Mouse (Mus musculus): ENCODE results near the gene Ip6k3. TPM values are rescaled to one million over a fixed set of nuclear protein-coding genes. Genes with fewer than 3 reads are reported as not detected.

The Ip6k3 gene
- total and polyA plus RNA-seq, 2 experiments from 2014 or later, result 0.31 TPM; not detected in 1

GRCm38 (mm10) chr17:27128189-27128588 lies 39.4 kb downstream of the Ip6k3 start:
- 86% methylated on average over 5 of the region's 5 CpGs for WGBS
- no peak overlapping the region for H3K9ac ChIP-seq (replicated peaks; ENCODE audit: low read length)

GRCm38 (mm10) chr17:27126974-27127373 lies 40.6 kb downstream of the Ip6k3 start:
- no peak for DNase-seq (ENCODE audit: low spot score)
- no peaks in the 10 kb centered on the region for H3K9me3 ChIP-seq (ENCODE audit: low read length)
- H3K9ac ChIP-seq (replicated peaks; ENCODE audit: low read length), result 0 out of 2 replicates have a peak overlapping the region, but pooled peaks have one; percentile 24
- no peaks in the 10 kb centered on the region for H3K27me3 ChIP-seq (ENCODE audit: insufficient read depth, low read length)
- no peak overlapping the region for H3K4me3 ChIP-seq (ENCODE audit: low read length)
- WGBS, result 85% methylated on average over 10 of the region's 10 CpGs
- no peak overlapping the region for H3K4me2 ChIP-seq (ENCODE audit: low read depth, low read length)
- H3K27ac ChIP-seq, result peak overlapping the region; percentile 11; the same call in 1 of the 2 replicates
- H3K4me1 ChIP-seq (ENCODE audit: insufficient read depth, low read length), result peaks cover 13% of the 10 kb centered on the region; the same call in 1 of the 2 replicates
- ATAC-seq, result no peak
- peaks cover 8% of the 10 kb centered on the region; the same call in 1 of the 2 replicates for H3K36me3 ChIP-seq (ENCODE audit: insufficient read depth, low read length)
- no peak for TF ChIP-seq CTCF (IDR thresholded peaks at IDR 0.05; ENCODE audit: low read depth)

More at GRCm38 (mm10) chr17:27128189-27128588, 39.4 kb downstream of the Ip6k3 start:
- H3K4me3 ChIP-seq (ENCODE audit: low read length), result no peak overlapping the region
- H3K4me1 ChIP-seq (ENCODE audit: insufficient read depth, low read length), result peaks cover 20% of the 10 kb centered on the region
- H3K4me2 ChIP-seq (ENCODE audit: low read depth, low read length), result no peak overlapping the region
- no peaks in the 10 kb centered on the region for H3K27me3 ChIP-seq (ENCODE audit: insufficient read depth, low read length)
- no peak for DNase-seq (ENCODE audit: low spot score)
- ATAC-seq, result no peak
- H3K36me3 ChIP-seq (ENCODE audit: insufficient read depth, low read length), result peaks cover 4% of the 10 kb centered on the region; the same call in 1 of the 2 replicates
- no peak for TF ChIP-seq CTCF (IDR thresholded peaks at IDR 0.05; ENCODE audit: low read depth)
- no peaks in the 10 kb centered on the region for H3K9me3 ChIP-seq (ENCODE audit: low read length)
- no peak overlapping the region for H3K27ac ChIP-seq

- no peak overlapping the region for H3K27ac ChIP-seq
- no peak for ATAC-seq
- no peak overlapping the region for H3K9ac ChIP-seq (replicated peaks; ENCODE audit: low read length)
- no peak for DNase-seq (ENCODE audit: low spot score)
- no peak overlapping the region for H3K4me3 ChIP-seq (ENCODE audit: low read length)
- H3K36me3 ChIP-seq (ENCODE audit: insufficient read depth, low read length), result peaks cover 8% of the 10 kb centered on the region; the same call in 1 of the 2 replicates
- peaks cover 15% of the 10 kb centered on the region; the same call in 1 of the 2 replicates for H3K4me1 ChIP-seq (ENCODE audit: insufficient read depth, low read length)
- no peaks in the 10 kb centered on the region for H3K9me3 ChIP-seq (ENCODE audit: low read length)
- H3K4me2 ChIP-seq (ENCODE audit: low read depth, low read length), result no peak overlapping the region
- TF ChIP-seq CTCF (IDR thresholded peaks at IDR 0.05; ENCODE audit: low read depth), result no peak
- 75% methylated on average over 11 of the region's 11 CpGs for WGBS
- H3K27me3 ChIP-seq (ENCODE audit: insufficient read depth, low read length), result no peaks in the 10 kb centered on the region
Measured at GRCm38 (mm10) chr17:27125669-27126202, 41.9 kb downstream of the Ip6k3 start.

- H3K27ac ChIP-seq, result 0 out of 2 replicates have a peak overlapping the region, but pooled peaks have one; percentile 8
- no peaks in the 10 kb centered on the region for H3K9me3 ChIP-seq (ENCODE audit: low read length)
- peaks cover 8% of the 10 kb centered on the region; the same call in 1 of the 2 replicates for H3K36me3 ChIP-seq (ENCODE audit: insufficient read depth, low read length)
- H3K4me2 ChIP-seq (ENCODE audit: low read depth, low read length), result no peak overlapping the region
- WGBS, result 35% methylated on average over 12 of the region's 12 CpGs
- H3K9ac ChIP-seq (replicated peaks; ENCODE audit: low read length), result no peak overlapping the region
- no peak overlapping the region for H3K4me3 ChIP-seq (ENCODE audit: low read length)
- DNase-seq (ENCODE audit: low spot score) (peak; percentile 72), ATAC-seq (no peak)
- H3K27me3 ChIP-seq (ENCODE audit: insufficient read depth, low read length), result no peaks in the 10 kb centered on the region
- H3K4me1 ChIP-seq (ENCODE audit: insufficient read depth, low read length), result peaks cover 12% of the 10 kb centered on the region
- peak; percentile 91 for TF ChIP-seq CTCF (IDR thresholded peaks at IDR 0.05; ENCODE audit: low read depth)
Measured at GRCm38 (mm10) chr17:27125185-27125584, 42.4 kb downstream of the Ip6k3 start.

GRCm38 (mm10) chr17:27123813-27124375 lies 43.7 kb downstream of the Ip6k3 start:
- Histone ChIP-seq H3K27ac (no peak overlapping the region), H3K4me3 (ENCODE audit: low read length) (no peak overlapping the region), H3K4me1 (ENCODE audit: insufficient read depth, low read length) (peaks cover 16% of the 10 kb centered on the region), H3K36me3 (ENCODE audit: insufficient read depth, low read length) (peaks cover 8% of the 10 kb centered on the region; the same call in 1 of the 2 replicates), H3K9ac (replicated peaks; ENCODE audit: low read length) (no peak overlapping the region), H3K4me2 (ENCODE audit: low read depth, low read length) (no peak overlapping the region), H3K27me3 (ENCODE audit: insufficient read depth, low read length) (no peaks in the 10 kb centered on the region), H3K9me3 (ENCODE audit: low read length) (no peaks in the 10 kb centered on the region)
- TF ChIP-seq CTCF (IDR thresholded peaks at IDR 0.05; ENCODE audit: low read depth), result no peak
- no peak for ATAC-seq
- 64% methylated on average over 7 of the region's 7 CpGs for WGBS
- no peak for DNase-seq (ENCODE audit: low spot score)

- Histone ChIP-seq H3K27ac (no peak overlapping the region), H3K9me3 (ENCODE audit: low read length) (no peaks in the 10 kb centered on the region), H3K4me1 (ENCODE audit: insufficient read depth, low read length) (peaks cover 16% of the 10 kb centered on the region), H3K4me3 (ENCODE audit: low read length) (no peak overlapping the region), H3K4me2 (ENCODE audit: low read depth, low read length) (no peak overlapping the region), H3K9ac (replicated peaks; ENCODE audit: low read length) (no peak overlapping the region), H3K36me3 (ENCODE audit: insufficient read depth, low read length) (peaks cover 8% of the 10 kb centered on the region; the same call in 1 of the 2 replicates), H3K27me3 (ENCODE audit: insufficient read depth, low read length) (no peaks in the 10 kb centered on the region)
- TF ChIP-seq CTCF (IDR thresholded peaks at IDR 0.05; ENCODE audit: low read depth), result no peak
- ATAC-seq, result no peak
- DNase-seq (ENCODE audit: low spot score), result no peak
- 95% methylated on average over 2 of the region's 2 CpGs for WGBS
Measured at GRCm38 (mm10) chr17:27123103-27123502, 44.5 kb downstream of the Ip6k3 start.

GRCm38 (mm10) chr17:27122701-27123100 lies 44.9 kb downstream of the Ip6k3 start:
- Histone ChIP-seq H3K27ac (no peak overlapping the region), H3K4me3 (ENCODE audit: low read length) (no peak overlapping the region), H3K9me3 (ENCODE audit: low read length) (no peaks in the 10 kb centered on the region), H3K4me2 (ENCODE audit: low read depth, low read length) (no peak overlapping the region), H3K4me1 (ENCODE audit: insufficient read depth, low read length) (peaks cover 16% of the 10 kb centered on the region), H3K27me3 (ENCODE audit: insufficient read depth, low read length) (no peaks in the 10 kb centered on the region), H3K36me3 (ENCODE audit: insufficient read depth, low read length) (peaks cover 8% of the 10 kb centered on the region; the same call in 1 of the 2 replicates), H3K9ac (replicated peaks; ENCODE audit: low read length) (no peak overlapping the region)
- ATAC-seq (no peak), DNase-seq (ENCODE audit: low spot score) (no peak)
- WGBS, result 65% methylated on average over 11 of the region's 11 CpGs
- no peak for TF ChIP-seq CTCF (IDR thresholded peaks at IDR 0.05; ENCODE audit: low read depth)
